Mouse (Mus musculus): ENCODE measurements around the gene Arhgap33.
"Not testable (repeated sequence)": the region's sequence is repeated elsewhere in the genome, so short reads cannot be mapped to it uniquely, and the experiment has no call there.

Arhgap33 gene

GRCm38 (mm10) chr7:30552102-30553020 is 17.5 kb upstream of the Arhgap33 start, which contains the start of the genes Hspb6 and Proser3:
Hspb6 (plus strand) TSS chr7:30552178.
Proser3 (minus strand) TSS chr7:30552299.
- peak; percentile 97 for DNase-seq

GRCm38 (mm10) chr7:30551445-30552101 is 16.7 kb upstream of the Arhgap33 start:
- no peak for DNase-seq

- no peak for DNase-seq
Observed at GRCm38 (mm10) chr7:30550603-30551002, 15.7 kb upstream of the Arhgap33 start.

GRCm38 (mm10) chr7:30549880-30550279 is 15.0 kb upstream of the Arhgap33 start:
- DNase-seq: no peak

GRCm38 (mm10) chr7:30544327-30544726 is 9.5 kb upstream of the Arhgap33 start:
- no peak for DNase-seq

- no peak for DNase-seq
Observed at GRCm38 (mm10) chr7:30540572-30540971, 5.7 kb upstream of the Arhgap33 start.

GRCm38 (mm10) chr7:30533941-30534632 is 773 bp downstream of the Arhgap33 start:
- DNase-seq: no peak

GRCm38 (mm10) chr7:30532931-30533330 is 1.9 kb downstream of the Arhgap33 start:
- no peak for DNase-seq

GRCm38 (mm10) chr7:30531291-30531815 is 3.5 kb downstream of the Arhgap33 start:
- DNase-seq: no peak

GRCm38 (mm10) chr7:30526981-30527380 is 7.9 kb downstream of the Arhgap33 start:
- DNase-seq: no peak

GRCm38 (mm10) chr7:30526399-30526798 is 8.5 kb downstream of the Arhgap33 start:
- no peak for DNase-seq

GRCm38 (mm10) chr7:30525954-30526353 is 8.9 kb downstream of the Arhgap33 start:
- DNase-seq: peak; percentile 41

- DNase-seq: no peak
Observed at GRCm38 (mm10) chr7:30524487-30524886, 10.4 kb downstream of the Arhgap33 start.

GRCm38 (mm10) chr7:30522871-30523270 is 12.0 kb downstream of the Arhgap33 start:
- DNase-seq: no peak

- no peak for DNase-seq
Observed at GRCm38 (mm10) chr7:30520856-30521255, 14.0 kb downstream of the Arhgap33 start.

- DNase-seq: no peak
Observed at GRCm38 (mm10) chr7:30520396-30520795, 14.5 kb downstream of the Arhgap33 start.

GRCm38 (mm10) chr7:30518325-30518724 is 16.5 kb downstream of the Arhgap33 start:
- DNase-seq: no peak

GRCm38 (mm10) chr7:30515003-30515760 is 19.7 kb downstream of the Arhgap33 start:
- DNase-seq: no peak

- DNase-seq: no peak
Observed at GRCm38 (mm10) chr7:30508061-30508460, 26.8 kb downstream of the Arhgap33 start.

- not testable (repeated sequence) for DNase-seq
Observed at GRCm38 (mm10) chr7:30501159-30501558, 33.7 kb downstream of the Arhgap33 start.

- DNase-seq: not testable (repeated sequence)
Observed at GRCm38 (mm10) chr7:30495506-30496042, 39.3 kb downstream of the Arhgap33 start.

GRCm38 (mm10) chr7:30493401-30493931 is 41.4 kb downstream of the Arhgap33 start, which contains the start of gene Prodh2:
Prodh2 (plus strand) TSS chr7:30493622.
- no peak for DNase-seq
